Mouse (Mus musculus) MEL (cell line): Measurements from ENCODE around the gene Adamts15.

ENCODE experiments used
- CHD2 ChIP-seq: IDR thresholded peaks from 2 replicates; pipeline ENCODE4 v1.6.1; 2011; ENCODE audit warnings: low read length, improper control_type of control experiment
- CTCF ChIP-seq, 3 experiments: IDR thresholded peaks in 2 of 3; conservative IDR thresholded peaks in 1 of 3; 2 replicates each; pipeline ENCODE4 v1.5.1; 2011 to 2012; ENCODE audit warnings: low read length in 3 of 3, low read depth in 2 of 3, mild to moderate bottlenecking in 2 of 3, improper control_type of control experiment in 1 of 3, inconsistent platforms in 1 of 3, mixed read lengths in 1 of 3, moderate library complexity in 1 of 3; ENCODE audit not compliant: control insufficient read depth in 1 of 3, insufficient read depth in 1 of 3, poor library complexity in 1 of 3, severe bottlenecking in 1 of 3
- MAX ChIP-seq: IDR thresholded peaks from 2 replicates; pipeline ENCODE4 v1.6.1; 2011; ENCODE audit warnings: low read length, improper control_type of control experiment
- POLR2A ChIP-seq, 2 experiments: IDR thresholded peaks; 2 replicates each; pipeline ENCODE4 v1.6.1; 2011 to 2012; ENCODE audit warnings: low read length in 2 of 2, mild to moderate bottlenecking in 2 of 2, control low read depth in 1 of 2, improper control_type of control experiment in 1 of 2, low read depth in 1 of 2, moderate library complexity in 1 of 2; ENCODE audit not compliant: control insufficient read depth in 1 of 2, insufficient read depth in 1 of 2, poor library complexity in 1 of 2
- POLR2AphosphoS5 ChIP-seq: IDR thresholded peaks from 2 replicates; pipeline ENCODE4 v1.6.1; 2012; ENCODE audit warnings: low read depth, borderline replicate concordance, mild to moderate bottlenecking, inconsistent platforms, low read length, moderate library complexity, mixed read lengths

- TF ChIP-seq CTCF (IDR thresholded peaks at IDR 0.05 in 2 of 3, conservative IDR thresholded peaks at IDR 0.05 in 1 of 3; ENCODE audit: control insufficient read depth in 1 of 3, insufficient read depth in 1 of 3, low read depth in 2 of 3, low read length in 3 of 3, poor library complexity in 1 of 3, severe bottlenecking in 1 of 3) (no peak), POLR2A (IDR thresholded peaks at IDR 0.05; ENCODE audit: control insufficient read depth in 1 of 2, insufficient read depth in 1 of 2, low read depth in 1 of 2, low read length in 2 of 2, poor library complexity in 1 of 2) (no peak), POLR2AphosphoS5 (no peak), MAX (no peak), CHD2 (no peak)
Measured at GRCm38 (mm10) chr9:30928759-30929158, 6.5 kb upstream of the Adamts15 start.
